Mouse (Mus musculus): Measurements from ENCODE around the gene Gm20388. TPM values are rescaled to one million over a fixed set of nuclear protein-coding genes. Genes with fewer than 3 reads are reported as not detected.
A peak's percentile ranks its signal among the peaks of the same experiment; 100 is the strongest.

Gm20388 gene
- total RNA-seq, 1 experiment = 27.0 TPM

DNA sequence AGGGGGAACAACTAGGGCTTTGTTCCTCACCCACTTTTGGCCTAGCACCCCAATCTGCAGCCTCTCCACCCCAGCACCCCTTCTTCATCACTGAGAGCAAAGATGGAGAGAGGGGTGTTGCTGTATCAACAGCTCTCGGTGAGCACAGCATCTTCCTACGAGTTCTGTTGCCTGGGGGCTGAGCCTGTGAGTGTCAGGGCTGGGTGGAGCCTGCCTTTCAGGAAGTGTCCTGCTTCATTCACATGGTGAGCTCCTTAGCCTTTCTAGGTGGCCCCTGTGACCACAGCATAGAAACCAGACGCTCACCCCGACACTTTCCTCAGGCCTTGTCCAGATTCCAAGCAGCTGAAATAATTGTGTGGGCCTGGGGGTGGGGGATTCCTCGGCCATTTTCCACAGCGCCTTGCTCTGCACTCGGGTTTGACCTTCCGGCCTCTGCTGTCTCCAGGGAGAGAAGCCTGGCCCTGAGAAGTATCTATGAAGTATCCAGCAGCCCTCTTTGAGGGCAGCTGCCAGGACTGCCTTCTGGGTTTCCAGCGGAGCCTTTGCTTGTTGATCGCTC is 2244.5 kb downstream of the Gm20388 start:
- no peaks in the 10 kb centered on the region for H3K9me3 ChIP-seq (ENCODE audit: control insufficient read depth, insufficient read depth, low read depth, low read length)
- no peak overlapping the region for H3K4me3 ChIP-seq (ENCODE audit: insufficient read depth in 1 of 2, low read depth in 1 of 2, low read length in 2 of 2, poor library complexity in 1 of 2, severe bottlenecking in 1 of 2)
- no peak for TF ChIP-seq CHD2 (IDR thresholded peaks at IDR 0.05; ENCODE audit: low read depth, low read length)
- no peak for TF ChIP-seq ZNF384 (IDR thresholded peaks at IDR 0.05; ENCODE audit: low read depth, low read length)
- TF ChIP-seq HCFC1 (IDR thresholded peaks at IDR 0.05; ENCODE audit: borderline replicate concordance, insufficient read depth, low read length) = no peak
- TF ChIP-seq ZC3H11A (IDR thresholded peaks at IDR 0.05; ENCODE audit: borderline replicate concordance, low read depth, low read length) = no peak
- TF ChIP-seq MAFK (IDR thresholded peaks at IDR 0.05; ENCODE audit: insufficient read depth, low read depth, low read length) = no peak
- no peak for DNase-seq (ENCODE audit: low read depth, low spot score)
- no peaks in the 10 kb centered on the region; a peak in 1 of 4 replicates for H3K4me1 ChIP-seq (ENCODE audit: control insufficient read depth in 2 of 2, insufficient read depth in 2 of 2, low read length in 2 of 2, poor library complexity in 1 of 2)
- H3K9ac ChIP-seq (ENCODE audit: insufficient read depth, low read depth, low read length, poor library complexity, severe bottlenecking) = no peak overlapping the region
- in situ Hi-C loops (cut with MboI; ENCODE audit: low sequenced_read_pairs in 2 of 2, unreplicated experiment in 2 of 2) = no loop called here
- no peak overlapping the region for H3K27ac ChIP-seq (ENCODE audit: insufficient read depth, low read depth, low read length, poor library complexity, severe bottlenecking)
- no peaks in the 10 kb centered on the region for H3K36me3 ChIP-seq (ENCODE audit: control insufficient read depth, insufficient read depth, low read length, poor library complexity, severe bottlenecking)

DNA sequence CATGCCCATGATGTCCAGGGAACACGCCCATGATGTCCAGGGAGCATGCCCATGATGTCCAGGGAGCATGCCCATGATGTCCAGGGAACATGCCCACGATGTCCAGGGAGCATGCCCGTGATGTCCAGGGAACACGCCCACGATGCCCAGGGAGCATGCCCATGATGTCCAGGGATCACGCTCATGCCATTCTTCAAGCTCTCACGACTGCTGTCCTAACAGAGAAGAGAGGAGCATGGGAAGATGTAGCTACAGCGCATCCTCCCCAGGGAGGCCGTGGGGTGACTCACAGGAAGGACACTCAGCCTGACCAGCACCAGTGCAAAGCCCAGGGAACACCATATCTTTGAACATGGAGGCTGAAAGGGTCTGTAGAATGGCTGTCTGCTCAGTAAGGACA is 2245.3 kb downstream of the Gm20388 start:
- Histone ChIP-seq H3K4me3 (ENCODE audit: insufficient read depth in 1 of 2, low read depth in 1 of 2, low read length in 2 of 2, poor library complexity in 1 of 2, severe bottlenecking in 1 of 2) (no peak overlapping the region), H3K36me3 (ENCODE audit: control insufficient read depth, insufficient read depth, low read length, poor library complexity, severe bottlenecking) (no peaks in the 10 kb centered on the region), H3K4me1 (ENCODE audit: control insufficient read depth in 2 of 2, insufficient read depth in 2 of 2, low read length in 2 of 2, poor library complexity in 1 of 2) (no peaks in the 10 kb centered on the region; a peak in 1 of 4 replicates), H3K27ac (ENCODE audit: insufficient read depth, low read depth, low read length, poor library complexity, severe bottlenecking) (no peak overlapping the region), H3K9ac (ENCODE audit: insufficient read depth, low read depth, low read length, poor library complexity, severe bottlenecking) (no peak overlapping the region), H3K9me3 (ENCODE audit: control insufficient read depth, insufficient read depth, low read depth, low read length) (no peaks in the 10 kb centered on the region)
- no peak for TF ChIP-seq CHD2 (IDR thresholded peaks at IDR 0.05; ENCODE audit: low read depth, low read length)
- no peak for TF ChIP-seq ZC3H11A (IDR thresholded peaks at IDR 0.05; ENCODE audit: borderline replicate concordance, low read depth, low read length)
- TF ChIP-seq MAFK (IDR thresholded peaks at IDR 0.05; ENCODE audit: insufficient read depth, low read depth, low read length) = no peak
- no peak for TF ChIP-seq HCFC1 (IDR thresholded peaks at IDR 0.05; ENCODE audit: borderline replicate concordance, insufficient read depth, low read length)
- TF ChIP-seq ZNF384 (IDR thresholded peaks at IDR 0.05; ENCODE audit: low read depth, low read length) = no peak
- in situ Hi-C loops (cut with MboI; ENCODE audit: low sequenced_read_pairs in 2 of 2, unreplicated experiment in 2 of 2) = no loop called here
- no peak for DNase-seq (ENCODE audit: low read depth, low spot score)

DNA sequence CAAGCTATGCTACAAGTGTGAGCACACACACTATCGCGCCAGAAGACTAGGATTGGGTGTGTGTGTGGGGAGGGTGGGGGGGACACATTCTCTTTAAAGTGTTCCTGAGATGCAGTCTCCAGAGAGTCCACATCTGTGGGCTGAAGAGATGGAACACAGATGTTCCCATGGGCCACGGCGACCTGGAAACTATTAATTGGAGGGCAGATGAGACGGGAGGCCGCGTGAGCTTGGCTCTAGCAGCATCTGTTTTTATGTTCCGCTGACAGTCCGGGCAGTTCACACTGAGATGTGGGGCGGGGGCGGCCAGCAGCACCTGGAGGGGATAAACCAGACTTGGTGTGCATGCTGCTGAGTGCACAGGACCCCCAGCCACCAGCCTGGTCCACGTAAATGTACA is 2247.0 kb downstream of the Gm20388 start:
- DNase-seq (ENCODE audit: low read depth, low spot score) = no peak
- in situ Hi-C loops (cut with MboI; ENCODE audit: low sequenced_read_pairs in 2 of 2, unreplicated experiment in 2 of 2) = no loop called here
- no peak for TF ChIP-seq HCFC1 (IDR thresholded peaks at IDR 0.05; ENCODE audit: borderline replicate concordance, insufficient read depth, low read length)
- TF ChIP-seq ZC3H11A (IDR thresholded peaks at IDR 0.05; ENCODE audit: borderline replicate concordance, low read depth, low read length) = no peak
- TF ChIP-seq MAFK (IDR thresholded peaks at IDR 0.05; ENCODE audit: insufficient read depth, low read depth, low read length) = no peak
- TF ChIP-seq CHD2 (IDR thresholded peaks at IDR 0.05; ENCODE audit: low read depth, low read length) = no peak
- H3K4me3 ChIP-seq (ENCODE audit: insufficient read depth in 1 of 2, low read depth in 1 of 2, low read length in 2 of 2, poor library complexity in 1 of 2, severe bottlenecking in 1 of 2) = no peak overlapping the region
- H3K27ac ChIP-seq (ENCODE audit: insufficient read depth, low read depth, low read length, poor library complexity, severe bottlenecking) = no peak overlapping the region
- no peaks in the 10 kb centered on the region; a peak in 1 of 4 replicates for H3K4me1 ChIP-seq (ENCODE audit: control insufficient read depth in 2 of 2, insufficient read depth in 2 of 2, low read length in 2 of 2, poor library complexity in 1 of 2)
- no peaks in the 10 kb centered on the region for H3K9me3 ChIP-seq (ENCODE audit: control insufficient read depth, insufficient read depth, low read depth, low read length)
- no peaks in the 10 kb centered on the region for H3K36me3 ChIP-seq (ENCODE audit: control insufficient read depth, insufficient read depth, low read length, poor library complexity, severe bottlenecking)
- H3K9ac ChIP-seq (ENCODE audit: insufficient read depth, low read depth, low read length, poor library complexity, severe bottlenecking) = no peak overlapping the region

DNA sequence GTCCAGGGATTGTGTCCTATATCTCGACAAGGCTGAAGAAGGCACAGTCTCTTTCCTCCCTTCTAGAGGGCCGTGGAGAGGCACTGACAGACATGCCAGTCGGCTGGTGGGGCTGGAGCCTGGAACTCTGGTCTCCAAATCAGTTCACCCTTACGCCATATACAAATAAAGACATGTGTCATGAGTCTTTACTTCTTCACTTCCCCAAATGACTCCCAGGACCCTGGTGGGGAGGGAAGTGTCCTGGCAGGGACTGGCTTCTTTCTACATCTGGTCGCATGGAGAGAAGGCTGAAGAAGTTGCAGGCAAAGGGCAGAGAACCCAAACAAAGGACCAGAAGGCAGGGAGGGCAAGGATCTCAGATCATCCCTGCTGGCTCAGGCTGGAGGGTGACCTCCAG is 2249.5 kb downstream of the Gm20388 start:
- DNase-seq (ENCODE audit: low read depth, low spot score) = no peak
- Histone ChIP-seq H3K36me3 (ENCODE audit: control insufficient read depth, insufficient read depth, low read length, poor library complexity, severe bottlenecking) (no peaks in the 10 kb centered on the region), H3K27ac (ENCODE audit: insufficient read depth, low read depth, low read length, poor library complexity, severe bottlenecking) (no peak overlapping the region), H3K4me1 (ENCODE audit: control insufficient read depth in 2 of 2, insufficient read depth in 2 of 2, low read length in 2 of 2, poor library complexity in 1 of 2) (no peaks in the 10 kb centered on the region; a peak in 1 of 4 replicates), H3K9me3 (ENCODE audit: control insufficient read depth, insufficient read depth, low read depth, low read length) (no peaks in the 10 kb centered on the region), H3K4me3 (ENCODE audit: insufficient read depth in 1 of 2, low read depth in 1 of 2, low read length in 2 of 2, poor library complexity in 1 of 2, severe bottlenecking in 1 of 2) (no peak overlapping the region), H3K9ac (ENCODE audit: insufficient read depth, low read depth, low read length, poor library complexity, severe bottlenecking) (no peak overlapping the region)
- TF ChIP-seq ZC3H11A (IDR thresholded peaks at IDR 0.05; ENCODE audit: borderline replicate concordance, low read depth, low read length) (no peak), CHD2 (IDR thresholded peaks at IDR 0.05; ENCODE audit: low read depth, low read length) (no peak), MAFK (IDR thresholded peaks at IDR 0.05; ENCODE audit: insufficient read depth, low read depth, low read length) (no peak), HCFC1 (IDR thresholded peaks at IDR 0.05; ENCODE audit: borderline replicate concordance, insufficient read depth, low read length) (no peak), ZNF384 (IDR thresholded peaks at IDR 0.05; ENCODE audit: low read depth, low read length) (no peak)
- in situ Hi-C loops (cut with MboI; ENCODE audit: low sequenced_read_pairs in 2 of 2, unreplicated experiment in 2 of 2) = no loop called here

DNA sequence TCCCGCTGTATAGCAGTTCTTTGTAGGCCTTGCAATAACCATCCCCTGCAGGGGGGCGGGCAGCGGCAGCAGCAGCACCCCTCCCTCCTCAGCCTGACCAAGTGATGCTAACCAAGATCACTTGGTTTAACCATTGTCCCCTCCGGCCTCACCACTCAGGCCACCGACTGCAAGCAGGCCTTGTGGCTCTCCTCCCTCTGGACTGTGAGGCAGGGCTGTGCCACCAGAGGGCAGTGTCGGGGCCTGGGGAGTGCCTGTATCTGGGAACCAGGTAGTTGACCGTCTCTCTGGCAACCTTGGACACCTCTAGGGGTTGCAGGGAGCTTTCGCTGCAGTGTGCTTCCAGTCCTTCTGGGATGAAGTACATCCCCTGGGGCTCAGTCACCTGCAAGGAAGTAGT is 2252.4 kb downstream of the Gm20388 start:
- H3K4me1 ChIP-seq (ENCODE audit: control insufficient read depth in 2 of 2, insufficient read depth in 2 of 2, low read length in 2 of 2, poor library complexity in 1 of 2) = no peaks in the 10 kb centered on the region
- DNase-seq (ENCODE audit: low read depth, low spot score) = peak; percentile 51
- in situ Hi-C loops (cut with MboI; ENCODE audit: low sequenced_read_pairs in 2 of 2, unreplicated experiment in 2 of 2) = no loop called here
- no peaks in the 10 kb centered on the region for H3K36me3 ChIP-seq (ENCODE audit: control insufficient read depth, insufficient read depth, low read length, poor library complexity, severe bottlenecking)
- no peaks in the 10 kb centered on the region for H3K9me3 ChIP-seq (ENCODE audit: control insufficient read depth, insufficient read depth, low read depth, low read length)
- no peak for TF ChIP-seq HCFC1 (IDR thresholded peaks at IDR 0.05; ENCODE audit: borderline replicate concordance, insufficient read depth, low read length)
- TF ChIP-seq CHD2 (IDR thresholded peaks at IDR 0.05; ENCODE audit: low read depth, low read length) = no peak
- TF ChIP-seq ZNF384 (IDR thresholded peaks at IDR 0.05; ENCODE audit: low read depth, low read length) = no peak
- TF ChIP-seq ZC3H11A (IDR thresholded peaks at IDR 0.05; ENCODE audit: borderline replicate concordance, low read depth, low read length) = no peak
- no peak for TF ChIP-seq MAFK (IDR thresholded peaks at IDR 0.05; ENCODE audit: insufficient read depth, low read depth, low read length)
- no peak overlapping the region for H3K4me3 ChIP-seq (ENCODE audit: insufficient read depth in 1 of 2, low read depth in 1 of 2, low read length in 2 of 2, poor library complexity in 1 of 2, severe bottlenecking in 1 of 2)
- H3K9ac ChIP-seq (ENCODE audit: insufficient read depth, low read depth, low read length, poor library complexity, severe bottlenecking) = no peak overlapping the region
- no peak overlapping the region for H3K27ac ChIP-seq (ENCODE audit: insufficient read depth, low read depth, low read length, poor library complexity, severe bottlenecking)
